Mouse (Mus musculus) spleen, adult 12 weeks (tissue): ENCODE results near the gene Aqp6.

Experiments
- DNase-seq: peaks from one replicate; pipeline ENCODE4 v3.0.0; 2022; ENCODE audit warnings: low spot score

Aqp6 gene

DNA sequence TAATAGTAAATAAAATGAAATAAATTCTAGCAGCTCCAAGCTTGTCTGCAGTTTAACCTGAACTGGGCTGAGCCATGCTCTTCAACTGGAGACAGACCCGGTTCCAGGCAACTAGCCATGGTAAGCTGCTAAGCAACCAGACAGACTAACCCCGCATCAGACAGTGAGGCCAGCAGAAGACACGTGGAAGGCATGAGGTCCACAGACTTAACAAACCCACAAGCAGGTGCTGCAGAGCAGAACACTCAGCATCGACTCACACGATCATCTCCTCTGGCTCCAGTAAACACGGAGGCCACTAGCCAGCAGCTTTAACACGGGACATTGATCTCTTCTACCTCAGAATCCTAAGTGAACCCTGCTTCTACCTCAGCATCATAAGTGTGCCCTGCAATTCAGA is 43.6 kb downstream of the Aqp6 start:
- no peak for DNase-seq

DNA sequence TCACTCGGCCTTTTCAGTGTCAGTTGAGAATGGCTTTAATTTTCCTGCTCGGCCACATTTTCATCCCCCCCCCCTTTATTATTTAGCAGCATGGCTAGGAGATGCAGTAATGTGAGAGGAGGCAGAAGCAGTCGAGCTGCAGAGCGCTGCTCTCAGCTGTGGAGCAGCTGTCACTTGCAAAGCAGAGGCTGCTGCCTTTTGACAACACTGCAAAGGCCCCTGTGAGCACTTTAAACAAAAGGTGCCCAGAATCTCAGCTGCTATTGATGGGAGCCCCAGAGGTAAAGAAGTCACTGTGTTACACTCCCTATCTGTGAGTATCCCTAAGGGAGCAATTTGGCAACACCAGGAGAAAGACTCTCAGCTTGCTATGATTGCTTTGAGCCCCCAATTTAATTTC is 47.1 kb downstream of the Aqp6 start:
- no peak for DNase-seq

GRCm38 (mm10) chr15:99649067-99649761 is 48.0 kb downstream of the Aqp6 start:
- DNase-seq = no peak

DNA sequence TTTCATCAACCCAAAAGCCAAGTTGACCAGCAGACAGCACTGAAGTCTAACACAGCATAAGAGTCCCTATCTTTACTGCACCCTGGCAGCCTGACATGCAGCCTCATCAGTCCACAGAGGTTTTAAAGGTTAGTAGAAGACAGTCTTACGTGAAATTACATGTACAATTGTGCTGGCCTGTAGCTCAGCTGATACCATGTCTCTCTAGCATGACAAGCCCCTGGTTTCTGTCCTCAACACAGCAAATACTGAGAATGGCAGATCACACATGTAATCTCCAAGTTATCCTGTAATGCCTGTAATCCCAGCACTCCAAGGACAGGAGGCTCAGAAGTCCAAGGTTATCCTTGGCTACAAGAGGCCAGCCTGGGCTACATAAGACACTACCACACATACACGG is 49.1 kb downstream of the Aqp6 start:
- DNase-seq = no peak

DNA sequence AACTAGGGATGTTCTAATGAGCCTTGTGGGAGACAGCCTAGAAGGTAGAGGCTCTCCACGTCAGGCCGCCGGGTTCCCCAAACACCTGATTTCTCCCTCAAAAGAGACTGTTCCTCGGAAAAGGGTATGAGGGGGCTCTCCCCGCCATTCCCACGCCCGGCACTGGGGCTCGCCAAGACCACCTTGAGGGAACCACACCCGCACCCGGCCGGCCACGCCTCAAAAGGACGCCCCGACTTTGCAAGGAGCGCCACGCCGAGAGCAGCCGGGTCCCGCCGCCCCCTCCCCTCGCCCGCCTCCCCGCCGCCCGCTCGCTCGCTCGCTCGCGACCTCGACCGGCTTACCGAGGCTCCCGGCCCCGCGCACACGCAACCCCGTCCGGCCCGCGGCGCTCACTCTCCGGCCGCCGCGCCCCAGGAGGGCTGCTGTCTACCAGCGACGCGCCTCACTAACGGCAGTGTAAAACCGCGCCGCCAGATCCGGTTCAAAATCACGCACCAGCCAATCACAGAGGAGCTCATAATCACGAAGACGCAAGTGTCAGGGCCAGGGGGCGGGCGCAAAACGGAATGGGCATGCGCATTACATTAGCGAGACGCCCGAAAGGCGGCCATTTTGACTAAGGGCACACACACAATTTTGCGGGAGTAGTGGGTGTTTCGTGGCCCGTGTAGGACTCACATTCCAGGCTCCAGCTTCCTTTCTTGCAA is 50.1 kb downstream of the Aqp6 start, which contains the start of gene Racgap1:
Gene Racgap1, minus strand, starts transcription at position 494 of the 710 bp plus-strand sequence.
- peak; percentile 92 for DNase-seq

- no peak for DNase-seq
These were observed 51.0 kb downstream of the Aqp6 start for GRCm38 (mm10) chr15:99651984-99652872.

- no peak for DNase-seq
These were observed 52.1 kb downstream of the Aqp6 start for GRCm38 (mm10) chr15:99653291-99653690.

DNA sequence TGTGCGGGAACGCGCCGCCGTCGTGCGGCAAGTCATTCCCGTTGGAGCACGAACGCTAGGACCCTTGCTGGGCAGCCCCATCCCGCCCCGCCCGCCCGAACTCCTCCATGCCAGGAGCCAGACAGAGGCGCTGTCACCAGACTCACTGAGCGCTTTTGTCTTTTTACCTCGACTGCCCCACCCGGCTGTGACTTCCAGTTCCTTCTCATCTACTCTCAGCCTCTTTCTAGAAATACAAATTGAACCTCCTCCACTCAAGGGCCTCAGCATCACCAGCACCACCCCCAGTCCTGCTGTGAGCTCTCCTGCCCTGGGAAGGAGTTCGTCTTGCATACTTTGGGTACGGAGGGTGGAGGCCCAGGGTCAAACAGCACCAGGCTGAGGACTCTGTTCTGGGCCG is 52.7 kb downstream of the Aqp6 start:
- no peak for DNase-seq
